Mouse (Mus musculus) gastrocnemius, postnatal 4 days (tissue): Measurements from ENCODE around the gene Prox1. TPM values are rescaled to one million over a fixed set of nuclear protein-coding genes. Genes with fewer than 3 reads are reported as not detected.
A peak's percentile ranks its signal among the peaks of the same experiment; 100 is the strongest.

Experiments
- DNase-seq, 2 experiments: peaks; one replicate each; pipeline ENCODE4 v3.0.0; 2021 to 2022; ENCODE audit warnings: low spot score in 2 of 2, mixed read lengths in 2 of 2
- total RNA-seq, 2 experiments: library from RNA; stranded (reverse); gene quantifications; 2 replicates each; pipeline ENCODE4 v1.2.3; 2021

The Prox1 gene
- total RNA-seq, 2 experiments from 2014 or later: 12.2 to 14.9 TPM

DNA sequence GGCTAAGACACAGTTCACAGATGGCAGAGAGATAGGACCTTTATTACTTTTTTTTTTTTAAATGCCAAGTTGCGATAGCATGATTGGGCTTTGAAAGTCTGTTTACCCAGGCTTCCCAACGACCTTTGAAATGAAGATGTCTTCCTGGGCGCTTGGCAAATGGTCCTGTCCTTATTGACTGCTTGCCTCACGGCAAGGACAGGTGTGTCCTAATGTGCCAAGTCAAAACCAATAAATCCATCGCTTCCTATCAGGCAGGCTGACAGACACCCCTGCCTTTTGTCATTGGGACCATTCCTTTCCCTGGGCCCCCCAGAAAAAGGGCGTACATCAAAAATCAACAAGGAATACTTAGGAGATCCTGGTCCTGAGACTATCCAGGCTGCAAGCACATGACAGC is 22.7 kb downstream of the Prox1 start:
- no peak for DNase-seq

DNA sequence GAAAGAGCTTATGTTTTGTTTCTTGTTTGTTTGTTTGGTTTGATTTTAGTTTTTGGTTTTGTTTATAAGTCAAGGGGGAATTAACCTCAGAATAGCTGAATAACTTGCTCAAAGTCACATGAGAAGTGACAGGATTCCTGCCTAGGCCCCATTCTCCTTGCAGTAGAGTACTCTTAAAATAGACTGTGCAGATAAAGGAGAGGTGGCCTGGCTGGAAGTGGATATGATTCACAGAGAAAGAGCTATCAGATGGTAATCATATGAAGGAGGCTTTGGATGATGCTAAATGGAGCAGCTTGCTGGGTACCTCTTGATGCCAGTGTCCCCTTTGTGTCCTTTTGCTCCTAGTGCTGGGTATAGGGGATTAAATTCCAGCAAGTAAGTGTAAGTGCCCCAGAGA is 26.1 kb downstream of the Prox1 start:
- no peak for DNase-seq

DNA sequence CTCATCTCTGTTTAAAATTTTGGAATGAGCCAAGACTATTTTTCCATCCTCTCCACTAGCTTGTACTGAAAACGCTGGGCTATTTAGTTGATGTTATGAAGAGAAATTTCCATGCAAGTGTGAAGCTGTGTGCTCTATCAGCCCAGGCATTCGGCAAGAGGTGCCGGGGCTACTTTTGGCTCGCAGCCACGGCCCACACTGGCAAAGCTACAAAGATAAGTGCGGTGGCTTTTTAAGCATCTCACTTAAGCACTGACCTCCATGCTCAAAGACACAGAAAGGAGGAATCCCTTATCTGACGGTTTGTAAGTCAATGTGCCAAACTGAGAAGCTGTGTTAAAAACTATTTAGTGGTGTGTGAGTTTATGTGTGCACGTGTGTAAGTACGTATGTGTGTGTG is 26.9 kb downstream of the Prox1 start:
- no peak for DNase-seq

DNA sequence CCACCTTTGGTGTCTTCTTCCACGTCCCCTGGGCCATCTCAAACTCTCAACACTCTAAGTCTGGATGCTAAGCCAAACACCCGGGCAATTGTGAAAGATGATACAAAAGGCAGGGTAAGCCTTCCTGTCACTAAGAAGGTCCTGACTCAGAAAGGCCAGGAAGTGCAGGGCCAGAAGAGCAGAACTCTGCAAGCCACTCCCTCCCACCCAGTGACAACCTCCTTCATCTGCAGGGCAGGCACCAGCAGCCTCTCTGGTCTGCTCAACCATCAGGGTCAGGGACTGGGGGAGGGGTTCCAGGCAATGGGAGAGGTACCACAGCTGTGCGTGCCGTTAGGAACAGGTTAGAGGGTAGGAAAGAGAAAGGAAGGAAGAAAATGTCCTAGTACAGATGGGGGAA is 27.9 kb downstream of the Prox1 start:
- no peak for DNase-seq

DNA sequence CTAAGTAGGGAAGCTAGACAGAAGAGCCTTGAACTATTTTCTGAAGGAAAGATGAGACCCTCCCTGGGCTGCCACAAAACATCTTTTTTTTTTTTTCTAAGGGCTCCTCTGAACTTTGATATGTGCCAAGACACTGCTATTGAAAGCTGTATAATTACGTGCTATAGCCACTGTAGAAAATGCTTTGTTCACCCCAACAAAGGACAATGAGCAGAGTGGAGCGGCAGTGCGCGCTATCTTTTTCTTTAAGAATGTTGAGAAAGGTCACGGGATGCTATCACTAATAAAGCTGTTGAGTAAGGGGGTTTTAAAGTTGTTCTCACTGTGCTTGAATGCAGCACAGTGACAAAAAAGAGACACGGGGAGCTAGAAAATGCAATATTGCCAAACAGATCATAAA is 30.0 kb downstream of the Prox1 start:
- DNase-seq: no peak

DNA sequence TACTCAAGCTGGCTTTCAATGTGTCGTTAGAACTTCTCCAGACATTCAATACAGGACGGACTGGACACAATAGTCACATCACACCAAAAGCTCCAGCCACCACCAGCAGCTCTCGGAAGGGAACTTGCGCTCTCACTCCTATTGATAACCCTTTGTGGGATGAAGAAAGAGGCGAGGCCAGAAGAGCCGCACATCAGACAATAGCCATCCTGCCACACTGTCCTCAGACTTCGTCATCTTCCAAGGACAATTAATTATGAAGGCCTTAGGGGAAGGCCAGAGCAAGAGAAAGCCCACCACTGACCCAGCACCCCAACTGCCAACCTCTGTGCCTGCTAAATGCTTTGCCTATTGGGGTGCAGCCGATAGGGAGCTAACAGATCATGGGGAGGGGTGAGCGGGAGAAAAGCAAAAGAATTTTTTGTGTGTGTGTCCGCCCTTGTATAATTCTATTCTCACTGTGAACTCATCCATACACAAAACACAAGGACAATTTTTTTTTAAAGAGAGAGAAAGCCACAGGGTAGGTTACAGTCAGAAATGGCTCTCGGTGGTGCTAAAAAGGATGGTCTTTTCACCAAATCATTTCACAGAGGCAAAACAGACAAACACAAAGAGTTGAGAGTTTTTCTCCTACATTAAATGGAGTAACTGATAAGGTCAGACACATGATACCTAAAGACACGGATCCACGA is 30.7 kb downstream of the Prox1 start:
- no peak for DNase-seq

DNA sequence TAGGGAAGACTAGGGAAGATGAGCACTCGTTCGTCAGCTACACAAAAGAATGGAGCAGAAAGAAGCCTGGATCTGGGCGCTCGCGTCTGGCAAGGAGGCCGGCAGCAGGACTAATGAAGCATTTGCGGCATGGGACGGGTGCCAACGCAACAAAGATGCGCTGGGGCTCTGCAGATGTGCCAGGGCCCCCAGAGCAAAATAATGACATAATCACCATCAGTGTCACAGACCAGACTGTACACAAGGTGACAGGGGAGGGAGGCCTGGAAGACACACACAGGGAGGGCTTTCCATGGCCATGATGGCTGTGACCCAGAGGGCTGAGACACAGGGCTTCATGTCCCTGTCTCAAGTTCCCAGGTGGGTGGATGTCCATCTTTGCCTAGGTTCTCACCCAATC is 32.6 kb downstream of the Prox1 start:
- DNase-seq: peak; percentile 21 to 43

DNA sequence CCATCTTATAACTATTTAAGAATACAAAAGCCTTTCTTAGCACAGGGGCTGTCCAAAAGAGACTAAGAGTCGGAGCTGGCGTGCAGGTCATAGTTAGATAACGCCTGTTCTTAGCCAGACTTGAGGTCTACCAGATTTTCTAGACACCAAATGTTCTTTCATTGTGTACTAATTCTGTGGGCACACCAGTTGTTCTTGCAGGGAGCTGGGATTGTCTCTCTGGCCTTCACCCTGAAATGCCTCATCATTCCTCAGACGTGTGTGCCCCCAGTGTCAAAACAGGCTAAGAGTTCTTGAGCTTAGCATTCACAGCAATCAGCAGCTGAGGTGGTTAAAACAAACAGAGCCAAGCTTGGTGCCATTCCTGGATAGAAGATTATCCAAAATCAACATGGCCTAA is 37.6 kb downstream of the Prox1 start:
- DNase-seq: no peak

DNA sequence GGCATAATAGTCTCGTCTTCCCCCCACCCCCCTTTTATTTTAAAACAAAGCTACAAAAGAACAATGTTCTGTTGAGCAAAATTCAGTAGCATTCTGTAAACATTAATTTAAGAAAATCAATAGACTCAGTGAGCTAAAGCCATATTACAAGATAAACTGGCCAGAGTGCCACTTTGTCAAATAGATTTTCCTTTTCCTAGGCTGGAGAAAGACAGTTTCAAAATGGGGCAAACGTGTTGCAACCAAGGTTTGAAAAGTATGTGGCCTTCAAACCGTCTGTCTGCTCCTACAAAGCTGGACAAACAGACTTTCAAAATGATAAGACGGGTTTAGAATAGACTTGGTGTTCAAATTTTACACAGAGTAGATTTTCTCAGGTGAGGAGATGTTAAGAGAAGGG is 39.6 kb downstream of the Prox1 start:
- no peak for DNase-seq

DNA sequence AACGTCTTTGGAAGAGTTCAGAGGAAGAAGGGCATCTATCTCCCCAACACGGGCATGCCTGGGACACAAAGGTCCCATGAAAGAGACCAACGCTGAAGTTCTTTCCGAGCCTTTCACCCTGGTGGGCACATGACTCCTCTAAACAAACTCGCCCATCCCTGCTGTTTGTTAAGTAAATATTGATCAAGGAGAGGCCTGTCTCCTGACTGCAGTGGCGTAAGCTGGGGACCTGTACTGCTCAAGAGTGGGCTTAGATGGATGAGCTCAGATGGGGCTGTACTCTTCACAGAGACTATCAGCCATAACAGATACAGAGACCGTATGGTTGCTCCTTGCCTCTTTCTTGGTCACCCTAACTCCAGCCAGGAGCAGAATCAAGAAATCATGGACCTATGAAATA is 41.0 kb downstream of the Prox1 start:
- no peak for DNase-seq

DNA sequence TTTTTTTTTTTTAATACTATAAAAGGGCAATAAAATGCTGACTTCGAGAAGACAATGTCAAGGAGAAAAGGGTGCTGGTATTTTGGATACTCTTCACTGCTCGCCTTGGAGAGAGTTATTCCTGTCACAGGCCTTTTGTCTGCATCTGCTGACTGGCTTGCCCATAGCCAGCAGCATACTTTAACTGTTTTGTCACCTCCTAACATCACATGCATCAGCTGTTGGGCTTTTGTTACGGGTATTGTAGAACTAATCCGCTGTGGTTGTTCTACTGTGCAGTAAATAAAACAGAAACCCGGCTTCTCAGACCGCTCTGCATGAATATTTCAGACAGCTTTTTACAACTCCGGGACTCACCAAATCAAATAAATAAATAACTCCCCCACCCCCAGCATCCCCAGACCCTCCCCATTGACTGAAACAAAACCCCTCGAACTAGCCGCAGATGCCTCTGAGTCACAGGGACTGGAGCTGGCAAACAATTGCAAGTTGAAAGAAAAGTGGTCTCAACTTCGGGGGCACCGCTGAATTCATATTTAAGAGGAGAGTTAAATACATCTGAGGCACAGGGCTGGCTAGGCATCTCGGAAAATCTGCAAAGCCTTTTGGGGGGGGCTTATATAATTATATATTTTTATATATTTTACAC is 41.7 kb downstream of the Prox1 start:
- no peak for DNase-seq

DNA sequence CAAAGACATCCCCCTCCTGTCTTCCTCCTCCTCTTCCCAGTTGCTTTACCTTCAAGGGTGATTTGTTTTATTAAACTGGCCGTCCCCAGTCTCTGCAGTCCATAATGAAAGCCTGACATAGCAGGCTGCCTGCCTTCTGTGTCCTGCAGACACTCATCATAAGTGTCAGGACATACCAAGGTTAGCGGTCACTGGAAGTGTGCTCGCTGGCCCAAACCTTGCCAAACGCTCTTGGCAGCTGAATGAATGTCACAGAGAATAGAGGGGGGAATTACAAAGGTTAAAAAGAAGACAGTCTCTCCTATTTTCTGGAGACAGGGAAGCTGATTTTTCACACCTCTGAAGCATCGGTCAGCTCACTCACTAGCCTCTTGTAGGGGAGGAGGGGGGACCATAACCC is 42.6 kb downstream of the Prox1 start:
- no peak for DNase-seq

DNA sequence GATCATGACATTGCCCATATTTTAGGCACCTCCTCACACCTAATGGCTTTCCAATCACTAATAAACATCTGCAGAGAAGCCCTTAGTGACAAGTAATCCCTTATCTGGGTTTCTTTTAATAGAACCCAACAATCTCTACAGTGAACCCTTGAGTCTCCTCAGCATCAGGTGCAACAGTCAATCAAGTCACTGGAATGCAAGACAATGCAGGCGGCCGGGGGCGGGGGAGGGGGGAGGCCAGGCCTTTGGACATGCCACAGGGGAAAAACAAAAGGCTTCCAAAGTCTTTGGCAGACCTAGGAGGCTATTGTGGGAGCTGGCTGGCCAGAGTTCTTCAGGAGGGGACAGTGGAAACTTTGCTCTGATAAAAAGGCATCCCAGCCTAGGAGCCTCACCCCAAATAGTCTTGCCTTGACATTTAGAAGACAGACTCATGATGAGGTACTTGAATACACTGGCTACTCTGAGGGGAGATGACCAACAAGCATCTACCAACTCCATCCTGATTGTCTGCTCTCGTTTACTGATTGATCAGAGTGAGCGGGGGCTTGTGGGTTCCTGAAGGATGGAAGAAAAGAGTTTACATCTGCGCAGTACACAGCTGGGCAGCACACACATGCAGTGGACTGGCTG is 43.2 kb downstream of the Prox1 start:
- no peak for DNase-seq

DNA sequence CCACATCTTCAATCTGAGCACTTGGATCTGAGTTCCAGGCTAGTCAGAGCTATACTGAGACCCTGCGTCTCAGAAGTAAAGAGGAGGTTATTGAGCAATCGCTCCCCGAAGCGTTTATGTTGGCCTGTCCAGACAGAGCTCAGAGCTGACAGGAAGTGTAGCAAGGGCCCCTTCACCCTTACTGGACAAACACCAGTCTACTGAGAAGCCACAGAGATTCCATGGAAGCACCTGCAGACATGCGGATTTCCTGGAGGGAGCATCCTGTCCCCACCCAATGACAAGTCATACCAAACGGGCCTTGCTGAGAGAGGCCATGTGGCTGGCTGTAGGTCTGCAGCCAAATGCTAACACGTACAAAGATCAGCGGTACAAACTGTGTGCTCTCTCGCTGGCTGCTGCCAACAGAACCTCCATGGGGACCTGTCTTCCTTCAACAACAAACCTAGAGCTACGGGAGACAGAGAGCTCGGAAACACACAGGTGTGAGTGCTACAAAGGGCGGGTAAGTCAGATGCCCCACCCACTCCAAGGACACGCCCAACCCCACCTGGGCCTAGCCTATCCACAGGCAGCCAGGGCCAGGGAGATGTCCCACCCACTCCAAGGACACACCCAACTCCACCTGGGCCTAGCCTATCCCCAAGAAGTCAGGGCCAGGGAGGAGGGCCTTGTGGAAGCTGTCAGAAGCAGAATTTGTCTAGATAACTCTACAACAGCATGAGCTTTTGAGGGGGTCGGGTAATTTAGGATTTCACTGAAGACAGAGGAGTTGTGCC is 45.4 kb downstream of the Prox1 start:
- DNase-seq: no peak

DNA sequence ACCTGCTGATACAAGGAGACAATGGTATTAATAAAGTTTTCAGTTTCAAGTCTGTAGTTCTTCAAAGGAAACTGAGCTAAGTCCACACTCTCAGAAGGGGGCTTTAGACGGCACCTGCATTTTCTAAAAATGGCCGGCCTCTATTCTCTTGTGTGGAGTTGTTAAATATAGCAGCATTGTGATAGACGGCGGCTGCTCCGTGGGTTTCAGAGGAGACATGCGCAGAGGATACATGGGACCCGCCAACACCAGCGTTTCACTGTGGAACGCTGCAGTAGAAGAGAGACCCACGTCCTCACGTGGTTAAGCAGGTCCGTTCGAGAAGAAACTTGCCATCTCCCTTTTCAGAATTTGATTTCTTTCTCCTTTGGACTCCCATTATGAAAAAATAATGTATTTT is 47.1 kb downstream of the Prox1 start:
- DNase-seq: no peak

DNA sequence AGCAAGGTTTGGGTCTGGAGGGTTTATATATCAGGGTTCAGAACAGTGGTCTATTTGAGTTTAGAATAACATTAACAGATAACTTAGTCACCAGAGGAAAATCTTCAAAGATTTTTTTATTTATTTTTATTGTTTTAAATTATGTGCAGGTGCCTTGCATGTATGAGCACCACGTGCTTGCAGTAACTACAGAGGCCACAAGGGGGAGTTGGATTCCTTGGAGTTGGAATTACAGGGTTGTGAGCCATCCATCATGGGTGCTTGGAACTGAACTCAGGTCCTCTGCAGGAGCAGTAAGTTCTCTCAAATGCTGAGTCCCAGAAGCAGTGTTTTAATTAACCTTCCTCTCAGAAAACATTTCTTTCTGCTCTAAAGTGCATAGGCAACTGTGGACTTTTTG is 54.5 kb downstream of the Prox1 start:
- DNase-seq: no peak

DNA sequence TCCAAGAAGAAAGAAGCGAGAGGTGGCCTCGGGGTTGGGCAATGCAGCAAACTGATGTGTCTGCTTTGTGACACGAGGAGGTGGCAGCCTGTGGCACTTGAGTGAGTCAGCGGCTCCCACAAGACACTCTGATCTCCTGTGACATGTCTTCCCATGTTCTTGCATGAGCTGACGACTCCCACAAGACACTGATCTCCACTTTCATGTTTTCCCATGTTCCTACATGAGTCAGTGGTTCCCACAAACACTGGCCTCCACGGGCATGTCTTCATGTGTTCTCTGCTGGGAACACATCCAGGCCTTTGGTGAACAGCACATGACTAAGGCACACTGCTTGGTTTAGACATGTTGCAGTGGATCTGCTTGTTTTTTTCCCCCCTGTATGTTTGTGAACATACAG is 58.8 kb downstream of the Prox1 start:
- no peak for DNase-seq

DNA sequence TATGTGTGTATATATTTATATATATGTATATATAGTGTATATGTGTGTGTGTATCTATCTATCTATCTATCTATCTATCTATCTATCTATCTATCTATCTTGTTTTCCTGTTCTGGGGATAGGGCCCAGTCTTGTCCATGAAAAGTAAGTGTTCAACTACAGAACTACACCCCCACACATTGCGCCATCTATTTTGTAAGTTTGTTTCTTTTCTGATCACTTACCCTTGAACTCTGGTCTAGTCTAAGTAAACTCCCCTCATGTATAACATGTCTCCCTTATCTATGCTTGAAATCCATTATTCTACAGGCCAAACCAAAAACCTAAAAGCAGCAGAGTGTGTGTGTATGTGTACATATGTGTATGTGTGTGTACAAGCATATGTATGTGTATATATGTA is 62.9 kb downstream of the Prox1 start:
- no peak for DNase-seq

DNA sequence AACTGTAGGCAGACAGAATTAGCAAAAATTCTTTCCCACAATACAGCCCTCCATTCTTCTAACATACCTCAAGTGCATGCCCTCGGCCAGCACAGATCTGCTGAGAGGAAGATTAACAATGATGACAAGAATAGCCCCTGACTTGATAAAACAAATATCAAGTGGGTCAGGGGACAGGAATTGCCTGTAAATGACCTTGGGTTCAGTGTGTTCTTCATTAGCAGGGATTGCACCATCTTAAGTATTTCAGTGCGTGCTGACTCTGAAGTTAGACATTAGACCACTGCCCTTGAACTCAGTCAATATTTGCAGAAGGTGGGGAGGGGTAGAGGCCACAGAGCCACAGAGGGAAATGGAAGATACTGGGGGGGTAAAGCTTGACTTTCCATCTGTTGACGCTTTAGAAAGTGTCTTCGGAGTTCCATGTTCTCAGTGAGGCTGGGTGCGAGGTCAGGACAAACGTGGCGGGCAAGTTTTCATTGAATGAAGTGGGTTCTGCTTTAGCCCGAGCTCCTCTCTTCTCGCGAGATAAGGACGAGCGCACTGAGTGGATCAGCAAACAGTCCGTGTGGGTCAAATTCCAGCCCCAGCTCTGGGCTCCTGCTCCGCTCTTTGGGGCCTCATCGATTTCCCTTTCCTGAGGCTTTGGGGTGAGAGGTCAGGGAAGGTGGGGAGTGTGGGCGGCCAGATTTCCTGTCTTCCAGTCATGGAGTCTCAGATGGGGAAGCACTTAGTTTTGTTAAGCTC is 63.7 kb downstream of the Prox1 start:
- no peak for DNase-seq

DNA sequence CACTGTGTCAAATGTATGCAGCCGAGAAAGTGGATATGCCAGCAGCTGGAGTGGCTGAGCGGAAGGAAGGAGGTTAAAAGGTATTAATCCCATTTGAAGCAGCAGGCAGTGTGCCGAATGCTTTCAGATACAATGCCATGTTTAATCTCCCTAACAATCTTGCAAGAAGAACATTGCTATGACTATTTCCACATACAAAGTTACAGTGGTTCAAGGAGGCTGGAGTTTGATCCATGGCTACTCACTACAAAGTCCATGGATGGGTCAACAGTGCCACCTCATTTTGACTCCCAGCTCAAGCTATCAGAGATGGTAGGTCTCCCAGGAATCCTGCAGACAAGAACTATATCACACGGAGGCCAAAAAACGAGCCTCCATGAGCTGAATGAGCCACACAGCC is 64.5 kb downstream of the Prox1 start:
- no peak for DNase-seq

DNA sequence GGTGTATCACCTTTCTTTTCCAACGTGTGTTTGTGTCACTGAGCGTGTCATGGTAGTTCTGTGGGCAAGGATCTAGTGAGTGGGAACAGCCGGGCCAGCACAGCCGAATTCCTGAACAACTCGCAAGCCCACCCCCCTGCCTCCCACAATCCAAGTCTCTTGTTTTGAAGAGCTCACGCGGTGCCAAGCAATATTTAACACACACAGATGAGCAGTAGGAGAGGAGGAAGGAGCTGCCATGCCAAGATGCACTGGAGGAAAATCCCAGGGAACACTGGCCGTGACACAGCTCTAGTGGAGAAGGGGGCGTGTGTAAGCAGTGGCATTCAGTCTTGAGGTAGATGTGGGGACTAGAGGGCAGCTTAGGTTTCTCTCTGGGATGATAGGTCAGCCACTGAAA is 77.2 kb downstream of the Prox1 start:
- no peak for DNase-seq
